Mouse (Mus musculus): ENCODE results near the gene Obp2b.
A peak's percentile ranks its signal among the peaks of the same experiment; 100 is the strongest.
"Not testable (repeated sequence)": the region's sequence is repeated elsewhere in the genome, so short reads cannot be mapped to it uniquely, and the experiment has no call there.

The Obp2b gene

GRCm38 (mm10) chr2:25736709-25737108 lies at the start of gene Obp2b:
Gene Obp2b (plus strand): TSS chr2:25737009.
- not testable (repeated sequence) for DNase-seq (ENCODE audit: low read depth, low spot score)

GRCm38 (mm10) chr2:25694605-25695004 lies 42.2 kb upstream of the Obp2b start:
- DNase-seq (ENCODE audit: low read depth, low spot score), result peak; percentile 90

- no peak for DNase-seq (ENCODE audit: low read depth, low spot score)
Measured at GRCm38 (mm10) chr2:25696951-25697350, 39.9 kb upstream of the Obp2b start.

GRCm38 (mm10) chr2:25698696-25699095 lies 38.1 kb upstream of the Obp2b start:
- DNase-seq (ENCODE audit: low read depth, low spot score), result no peak

- DNase-seq (ENCODE audit: low read depth, low spot score), result not testable (repeated sequence)
Measured at GRCm38 (mm10) chr2:25699743-25700142, 37.1 kb upstream of the Obp2b start, which contains the start of gene Obp2a. Gene Obp2a (plus strand): TSS chr2:25700043.

GRCm38 (mm10) chr2:25701001-25701400 lies 35.8 kb upstream of the Obp2b start:
- DNase-seq (ENCODE audit: low read depth, low spot score), result no peak

GRCm38 (mm10) chr2:25703706-25704105 lies 33.1 kb upstream of the Obp2b start:
- DNase-seq (ENCODE audit: low read depth, low spot score), result no peak

- DNase-seq (ENCODE audit: low read depth, low spot score), result peak; percentile 91
Measured at GRCm38 (mm10) chr2:25706643-25707481, 29.9 kb upstream of the Obp2b start, which contains the start of gene Bmyc. Gene Bmyc (plus strand): TSS chr2:25706739.

- peak; percentile 59 for DNase-seq (ENCODE audit: low read depth, low spot score)
Measured at GRCm38 (mm10) chr2:25708121-25708520, 28.7 kb upstream of the Obp2b start.

- DNase-seq (ENCODE audit: low read depth, low spot score), result not testable (repeated sequence)
Measured at GRCm38 (mm10) chr2:25709056-25709455, 27.8 kb upstream of the Obp2b start.

- not testable (repeated sequence) for DNase-seq (ENCODE audit: low read depth, low spot score)
Measured at GRCm38 (mm10) chr2:25709791-25710190, 27.0 kb upstream of the Obp2b start.

- DNase-seq (ENCODE audit: low read depth, low spot score), result not testable (repeated sequence)
Measured at GRCm38 (mm10) chr2:25711641-25712040, 25.2 kb upstream of the Obp2b start.

- no peak for DNase-seq (ENCODE audit: low read depth, low spot score)
Measured at GRCm38 (mm10) chr2:25717222-25717621, 19.6 kb upstream of the Obp2b start.

- no peak for DNase-seq (ENCODE audit: low read depth, low spot score)
Measured at GRCm38 (mm10) chr2:25733199-25733930, 3.4 kb upstream of the Obp2b start.

- DNase-seq (ENCODE audit: low read depth, low spot score), result no peak
Measured at GRCm38 (mm10) chr2:25741671-25742070, 4.9 kb downstream of the Obp2b start.

- no peak for DNase-seq (ENCODE audit: low read depth, low spot score)
Measured at GRCm38 (mm10) chr2:25754201-25754600, 17.4 kb downstream of the Obp2b start.

GRCm38 (mm10) chr2:25758064-25758625 lies 21.3 kb downstream of the Obp2b start:
- no peak for DNase-seq (ENCODE audit: low read depth, low spot score)

- no peak for DNase-seq (ENCODE audit: low read depth, low spot score)
Measured at GRCm38 (mm10) chr2:25765269-25765668, 28.5 kb downstream of the Obp2b start, which contains the start of gene Lcn3. Gene Lcn3 (plus strand): TSS chr2:25765569.

GRCm38 (mm10) chr2:25767764-25768163 lies 31.0 kb downstream of the Obp2b start:
- no peak for DNase-seq (ENCODE audit: low read depth, low spot score)

- no peak for DNase-seq (ENCODE audit: low read depth, low spot score)
Measured at GRCm38 (mm10) chr2:25773507-25773906, 36.7 kb downstream of the Obp2b start.

- DNase-seq (ENCODE audit: low read depth, low spot score), result no peak
Measured at GRCm38 (mm10) chr2:25774640-25775039, 37.8 kb downstream of the Obp2b start.

GRCm38 (mm10) chr2:25775991-25776390 lies 39.2 kb downstream of the Obp2b start:
- no peak for DNase-seq (ENCODE audit: low read depth, low spot score)
